Mouse (Mus musculus) ES-E14 (cell line): Measurements from ENCODE around the gene Ube4a.

ENCODE experiments used
- MAFK ChIP-seq: IDR thresholded peaks from 2 replicates; pipeline ENCODE4 v1.6.1; 2014; ENCODE audit warnings: mild to moderate bottlenecking, low read depth, low read length, inconsistent platforms; ENCODE audit not compliant: insufficient read depth
- ZC3H11A ChIP-seq: IDR thresholded peaks from 2 replicates; pipeline ENCODE4 v1.6.1; 2012; ENCODE audit warnings: low read depth, mild to moderate bottlenecking, inconsistent platforms, low read length, borderline replicate concordance
- ZNF384 ChIP-seq: IDR thresholded peaks from 2 replicates; pipeline ENCODE4 v1.6.1; 2012; ENCODE audit warnings: low read depth, low read length, inconsistent platforms

DNA sequence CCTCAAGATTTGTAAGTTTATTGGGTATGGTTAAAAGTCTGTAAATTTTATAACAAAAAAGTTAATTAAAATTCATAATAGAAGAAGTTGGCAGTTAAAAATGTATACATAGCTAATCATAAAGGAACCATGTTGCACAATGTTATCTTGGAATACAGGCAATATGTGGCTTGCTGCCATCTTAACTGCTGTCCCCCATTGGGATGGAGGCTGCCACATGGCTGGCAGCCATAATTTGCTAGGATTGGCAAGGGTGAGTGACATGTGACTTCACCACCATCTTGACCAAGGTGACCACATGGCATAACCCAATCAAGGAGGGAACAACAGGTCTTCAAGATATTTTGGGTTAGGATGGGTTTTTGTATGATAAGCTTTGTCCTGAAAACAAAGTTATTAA lies 26.9 kb upstream of the Ube4a start:
- TF ChIP-seq ZNF384, result no peak
- no peak for TF ChIP-seq ZC3H11A
- no peak for TF ChIP-seq MAFK
